Mouse (Mus musculus): ENCODE data around the gene Slc43a3. TPM values are rescaled to one million over a fixed set of nuclear protein-coding genes. Genes with fewer than 3 reads are reported as not detected.
"Not testable (repeated sequence)": the region's sequence is repeated elsewhere in the genome, so short reads cannot be mapped to it uniquely, and the experiment has no call there.

The Slc43a3 gene
- 4.1 to 5.3 TPM (median 4.8 TPM) in 3 replicates for total RNA-seq (2017)

- peak; percentile 73 for ATAC-seq (replicated peaks; ENCODE audit: insufficient number of reproducible peaks, low FRiP score, low TSS enrichment, poor library complexity, severe bottlenecking)
Measured at GRCm38 (mm10) chr2:84936474-84937429, at the start of gene Slc43a3. TSS of gene Slc43a3 (plus strand) at chr2:84936579.

GRCm38 (mm10) chr2:84886821-84887281 lies 49.5 kb upstream of the Slc43a3 start:
- ATAC-seq (replicated peaks; ENCODE audit: insufficient number of reproducible peaks, low FRiP score, low TSS enrichment, poor library complexity, severe bottlenecking): no peak

- ATAC-seq (replicated peaks; ENCODE audit: insufficient number of reproducible peaks, low FRiP score, low TSS enrichment, poor library complexity, severe bottlenecking): no peak
Measured at GRCm38 (mm10) chr2:84887411-84888271, 48.7 kb upstream of the Slc43a3 start.

- ATAC-seq (replicated peaks; ENCODE audit: insufficient number of reproducible peaks, low FRiP score, low TSS enrichment, poor library complexity, severe bottlenecking): 0 out of 2 replicates have a peak, but pooled peaks have one; percentile 42
Measured at GRCm38 (mm10) chr2:84888657-84889315, 47.6 kb upstream of the Slc43a3 start.

- ATAC-seq (replicated peaks; ENCODE audit: insufficient number of reproducible peaks, low FRiP score, low TSS enrichment, poor library complexity, severe bottlenecking): no peak
Measured at GRCm38 (mm10) chr2:84889316-84890044, 46.9 kb upstream of the Slc43a3 start.

GRCm38 (mm10) chr2:84890045-84890340 lies 46.4 kb upstream of the Slc43a3 start:
- peak; percentile 61 for ATAC-seq (replicated peaks; ENCODE audit: insufficient number of reproducible peaks, low FRiP score, low TSS enrichment, poor library complexity, severe bottlenecking)

- no peak for ATAC-seq (replicated peaks; ENCODE audit: insufficient number of reproducible peaks, low FRiP score, low TSS enrichment, poor library complexity, severe bottlenecking)
Measured at GRCm38 (mm10) chr2:84893359-84893758, 43.0 kb upstream of the Slc43a3 start.

- no peak for ATAC-seq (replicated peaks; ENCODE audit: insufficient number of reproducible peaks, low FRiP score, low TSS enrichment, poor library complexity, severe bottlenecking)
Measured at GRCm38 (mm10) chr2:84895495-84896198, 40.7 kb upstream of the Slc43a3 start.

GRCm38 (mm10) chr2:84896686-84897085 lies 39.7 kb upstream of the Slc43a3 start:
- ATAC-seq (replicated peaks; ENCODE audit: insufficient number of reproducible peaks, low FRiP score, low TSS enrichment, poor library complexity, severe bottlenecking): not testable (repeated sequence)

- ATAC-seq (replicated peaks; ENCODE audit: insufficient number of reproducible peaks, low FRiP score, low TSS enrichment, poor library complexity, severe bottlenecking): no peak
Measured at GRCm38 (mm10) chr2:84912722-84913121, 23.7 kb upstream of the Slc43a3 start.

GRCm38 (mm10) chr2:84913881-84914280 lies 22.5 kb upstream of the Slc43a3 start:
- ATAC-seq (replicated peaks; ENCODE audit: insufficient number of reproducible peaks, low FRiP score, low TSS enrichment, poor library complexity, severe bottlenecking): no peak

GRCm38 (mm10) chr2:84915330-84915729 lies 21.0 kb upstream of the Slc43a3 start:
- ATAC-seq (replicated peaks; ENCODE audit: insufficient number of reproducible peaks, low FRiP score, low TSS enrichment, poor library complexity, severe bottlenecking): no peak

GRCm38 (mm10) chr2:84916548-84917320 lies 19.6 kb upstream of the Slc43a3 start:
- ATAC-seq (replicated peaks; ENCODE audit: insufficient number of reproducible peaks, low FRiP score, low TSS enrichment, poor library complexity, severe bottlenecking): no peak

- no peak for ATAC-seq (replicated peaks; ENCODE audit: insufficient number of reproducible peaks, low FRiP score, low TSS enrichment, poor library complexity, severe bottlenecking)
Measured at GRCm38 (mm10) chr2:84918188-84918587, 18.2 kb upstream of the Slc43a3 start.

- ATAC-seq (replicated peaks; ENCODE audit: insufficient number of reproducible peaks, low FRiP score, low TSS enrichment, poor library complexity, severe bottlenecking): no peak
Measured at GRCm38 (mm10) chr2:84919601-84920108, 16.7 kb upstream of the Slc43a3 start.

- ATAC-seq (replicated peaks; ENCODE audit: insufficient number of reproducible peaks, low FRiP score, low TSS enrichment, poor library complexity, severe bottlenecking): peak; percentile 27; the same call in 1 of the 2 replicates
Measured at GRCm38 (mm10) chr2:84930186-84930585, 6.2 kb upstream of the Slc43a3 start.
